Mouse (Mus musculus): Measurements from ENCODE around the gene Atl1. TPM values are rescaled to one million over a fixed set of nuclear protein-coding genes. Genes with fewer than 3 reads are reported as not detected.

The Atl1 gene
- polyA plus RNA-seq (2015; fragmentation: Nextera tagmentation; extraction: Ambion mirVana) = 1.4 and 1.5 TPM in 2 replicates

DNA sequence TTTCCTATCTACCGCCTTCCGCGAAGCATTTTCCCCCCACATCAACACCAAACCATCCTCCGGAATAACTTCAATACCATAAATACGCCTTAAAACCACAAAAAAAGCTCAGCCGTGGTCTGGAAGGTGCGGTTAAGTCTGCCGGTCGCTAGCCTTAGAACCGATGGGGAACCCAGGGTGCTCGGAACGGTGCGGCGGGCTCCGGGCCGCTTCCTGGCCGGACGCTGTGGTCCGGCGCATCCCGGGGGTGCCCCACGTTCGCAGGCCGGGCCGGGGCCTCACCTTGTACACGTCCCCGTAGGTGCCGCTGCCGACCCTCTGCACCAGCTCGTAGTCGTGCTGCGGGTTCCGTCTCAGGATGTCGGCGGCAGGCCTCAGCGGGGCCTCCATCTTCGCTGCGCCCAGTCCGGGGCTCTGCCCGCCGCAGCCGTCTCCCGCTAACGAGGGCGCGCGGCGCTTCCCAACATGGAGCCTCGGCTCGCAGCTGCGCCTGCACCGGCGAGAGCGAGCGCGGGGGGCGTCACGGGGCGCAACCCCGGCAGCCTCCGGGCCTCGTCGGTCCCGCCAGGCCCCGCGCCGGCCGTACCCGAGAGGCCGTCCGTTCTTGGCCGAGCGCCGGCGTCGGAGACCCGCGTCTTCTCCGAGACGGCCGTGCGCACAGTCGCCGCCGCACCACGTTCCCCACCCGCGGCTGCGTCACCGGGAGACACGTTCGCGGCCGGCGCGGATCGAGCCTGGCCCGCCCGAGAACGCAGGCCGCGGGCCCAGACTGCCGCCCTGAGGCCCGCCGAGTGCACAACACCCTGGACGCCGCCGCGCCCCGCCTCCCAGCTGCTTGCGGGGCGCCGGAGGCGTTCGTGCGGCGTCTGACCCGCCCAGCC lies at the start of gene Atl1, which contains the start of gene Map4k5:
Gene Atl1, plus strand, starts transcription at position 244 of the 881 bp plus-strand sequence.
Gene Map4k5, minus strand, starts transcription at position 830 of the 881 bp plus-strand sequence.
- H3K36me3 ChIP-seq = peaks cover 9% of the 10 kb centered on the region
- peak within 1 kb of the TSS; percentile 96 for H3K27ac ChIP-seq
- H3K9ac ChIP-seq = peak within 1 kb of the TSS; percentile 98
- peak; percentile 96 for ATAC-seq (ENCODE audit: low read depth)
- peak within 1 kb of the TSS; percentile 92 for H3K4me2 ChIP-seq
- WGBS (ENCODE audit: insufficient replicate concordance) = under 1% methylated on average over 116 of the region's 118 CpGs
- peak; percentile 87 for DNase-seq
- peaks cover 44% of the 10 kb centered on the region for H3K4me1 ChIP-seq (replicated peaks)
- peak within 1 kb of the TSS; percentile 95 for H3K4me3 ChIP-seq (replicated peaks)
- H3K9me3 ChIP-seq (replicated peaks) = no peaks in the 10 kb centered on the region
- no peaks in the 10 kb centered on the region for H3K27me3 ChIP-seq

DNA sequence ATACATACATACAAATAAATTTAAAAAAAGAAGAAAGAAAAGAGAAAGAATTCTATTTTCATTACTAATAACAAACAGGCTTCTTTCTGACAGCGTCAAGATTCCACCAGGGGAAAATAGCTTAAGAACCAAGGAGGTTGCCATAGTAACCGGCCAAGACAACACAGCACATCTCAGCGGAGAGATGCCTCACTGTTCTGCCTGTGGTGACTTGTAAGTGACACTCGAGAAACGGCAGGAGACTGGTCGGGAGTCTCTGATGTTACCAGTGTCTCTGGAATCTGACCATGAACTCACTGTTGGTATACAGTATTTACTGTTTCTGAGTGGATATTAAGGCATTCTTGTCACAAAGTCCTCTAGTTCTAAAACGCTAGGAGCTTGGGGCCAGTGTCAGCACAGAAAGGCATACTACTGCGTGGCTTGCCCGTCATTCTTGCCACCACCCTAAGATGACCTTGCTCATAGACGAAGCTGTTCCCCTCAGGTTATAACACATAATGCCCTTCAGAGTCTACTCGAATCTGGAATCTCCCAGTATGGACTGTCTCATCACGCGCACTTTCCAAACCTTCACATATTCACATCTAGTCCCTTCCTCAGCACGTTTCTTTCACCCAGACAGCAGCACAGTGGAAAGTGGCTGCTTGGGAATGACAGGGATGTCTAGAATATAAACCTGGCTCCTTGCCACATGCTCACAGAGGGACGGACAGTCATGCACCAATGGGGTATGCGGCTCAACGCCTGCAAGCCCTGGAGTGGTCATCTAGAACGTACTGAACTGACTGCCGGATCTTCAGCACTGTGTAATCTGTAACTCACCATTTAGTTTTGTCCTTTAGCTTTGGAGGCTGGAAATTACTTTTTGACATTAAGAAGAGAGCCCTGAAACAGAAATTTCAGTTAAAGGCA lies 48.6 kb upstream of the Atl1 start:
- H3K9ac ChIP-seq = no peak overlapping the region
- no peaks in the 10 kb centered on the region for H3K9me3 ChIP-seq (replicated peaks)
- DNase-seq = no peak
- no peaks in the 10 kb centered on the region for H3K27me3 ChIP-seq
- H3K36me3 ChIP-seq = peaks cover 82% of the 10 kb centered on the region
- no peak overlapping the region for H3K27ac ChIP-seq
- no peak for ATAC-seq (ENCODE audit: low read depth)
- WGBS (ENCODE audit: insufficient replicate concordance) = 87% methylated on average over 19 of the region's 19 CpGs
- H3K4me2 ChIP-seq = no peak overlapping the region
- H3K4me3 ChIP-seq (replicated peaks) = no peak overlapping the region
- peaks cover 9% of the 10 kb centered on the region for H3K4me1 ChIP-seq (replicated peaks)

DNA sequence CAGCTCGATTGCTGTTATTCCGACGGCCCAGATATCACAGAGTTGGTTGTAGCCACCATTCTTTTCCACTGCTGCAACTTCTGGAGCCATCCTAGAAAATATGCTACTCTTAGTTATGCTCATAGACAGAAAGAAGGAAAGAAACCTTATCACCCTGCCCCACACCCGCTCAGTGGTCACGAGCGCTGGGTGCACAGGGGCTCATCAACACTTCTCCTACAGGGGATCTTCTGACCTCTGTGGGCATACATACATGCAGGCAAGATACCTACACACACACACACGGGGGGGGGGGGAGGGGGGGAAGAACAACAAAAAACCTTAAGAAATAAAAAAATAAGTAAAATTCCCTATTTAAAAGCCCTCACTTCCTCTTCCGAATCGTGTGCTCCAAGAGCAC lies 46.7 kb upstream of the Atl1 start:
- H3K27me3 ChIP-seq = no peaks in the 10 kb centered on the region
- H3K36me3 ChIP-seq = peaks cover 75% of the 10 kb centered on the region
- ATAC-seq (ENCODE audit: low read depth) = peak; percentile 66
- H3K4me3 ChIP-seq (replicated peaks) = no peak overlapping the region
- no peaks in the 10 kb centered on the region for H3K9me3 ChIP-seq (replicated peaks)
- H3K4me2 ChIP-seq = no peak overlapping the region
- 64% methylated on average over 9 of the region's 9 CpGs for WGBS (ENCODE audit: insufficient replicate concordance)
- no peak overlapping the region for H3K27ac ChIP-seq
- no peak overlapping the region for H3K9ac ChIP-seq
- peaks cover 9% of the 10 kb centered on the region for H3K4me1 ChIP-seq (replicated peaks)
- peak; percentile 15 for DNase-seq

DNA sequence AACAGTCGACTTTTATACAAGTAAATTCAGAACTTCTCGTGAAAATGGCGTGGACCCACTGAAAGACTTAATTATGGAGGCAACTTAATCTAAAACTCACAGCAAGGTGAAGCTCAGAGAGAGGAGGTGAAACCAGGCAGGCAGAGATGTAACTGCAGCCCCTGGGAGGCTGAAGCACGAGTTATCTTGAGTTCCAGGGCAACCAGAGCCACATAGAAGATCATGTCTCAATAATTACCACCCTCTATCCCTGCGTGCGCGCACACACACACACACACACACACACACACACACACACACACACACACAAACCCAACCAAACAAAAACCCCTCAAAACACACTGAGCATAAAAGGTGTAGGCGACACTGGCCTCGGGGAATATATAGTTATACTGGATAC lies 45.9 kb upstream of the Atl1 start:
- no peak overlapping the region for H3K27ac ChIP-seq
- H3K9me3 ChIP-seq (replicated peaks) = no peaks in the 10 kb centered on the region
- no peak overlapping the region for H3K4me2 ChIP-seq
- no peaks in the 10 kb centered on the region for H3K27me3 ChIP-seq
- DNase-seq (no peak), ATAC-seq (ENCODE audit: low read depth) (0 out of 2 replicates have a peak, but pooled peaks have one; percentile 36)
- WGBS (ENCODE audit: insufficient replicate concordance) = 69% methylated on average over 9 of the region's 9 CpGs
- H3K4me1 ChIP-seq (replicated peaks) = peaks cover 9% of the 10 kb centered on the region
- peaks cover 77% of the 10 kb centered on the region for H3K36me3 ChIP-seq
- H3K9ac ChIP-seq = no peak overlapping the region
- H3K4me3 ChIP-seq (replicated peaks) = no peak overlapping the region

DNA sequence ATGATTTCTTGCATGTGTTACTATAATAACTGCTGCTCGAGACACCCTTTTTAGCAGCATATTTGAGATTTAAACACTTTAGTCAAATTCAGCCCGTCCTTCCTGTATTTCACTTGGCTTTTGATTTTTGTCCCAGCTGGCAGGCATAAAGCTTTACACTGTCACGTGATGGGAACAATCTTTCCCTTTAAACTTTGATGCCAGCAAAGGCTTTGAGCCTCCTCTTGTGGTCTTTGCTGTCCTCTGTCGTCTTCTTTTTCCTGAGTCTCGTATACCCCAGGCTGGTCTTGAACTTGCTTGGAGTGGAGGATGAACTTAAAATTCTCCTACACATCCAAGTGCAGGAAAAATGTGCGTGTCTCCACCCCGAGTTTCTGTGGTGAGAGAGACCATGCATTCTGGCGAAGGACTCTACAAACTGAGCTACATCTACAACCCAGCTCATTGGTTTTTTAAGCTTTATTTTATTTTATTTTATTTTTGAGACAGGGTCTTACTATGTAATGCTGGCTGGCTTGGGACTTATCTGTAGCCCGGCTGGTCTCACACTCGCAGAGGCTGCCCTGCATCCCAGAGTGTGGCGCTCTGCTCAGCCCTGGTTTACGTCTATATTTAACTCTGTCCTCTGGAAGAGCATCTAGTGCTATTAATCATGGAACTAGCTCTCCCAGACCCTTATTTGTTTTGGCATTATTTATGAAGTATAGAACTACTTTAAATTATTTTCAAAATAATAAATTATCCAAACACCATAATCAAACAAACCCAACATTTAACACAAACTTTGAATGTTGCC lies 44.1 kb upstream of the Atl1 start:
- no peak for ATAC-seq (ENCODE audit: low read depth)
- Histone ChIP-seq H3K4me2 (no peak overlapping the region), H3K27ac (no peak overlapping the region), H3K4me1 (replicated peaks) (peaks cover 10% of the 10 kb centered on the region), H3K36me3 (peaks cover 80% of the 10 kb centered on the region), H3K4me3 (replicated peaks) (no peak overlapping the region), H3K27me3 (no peaks in the 10 kb centered on the region), H3K9ac (no peak overlapping the region), H3K9me3 (replicated peaks) (no peaks in the 10 kb centered on the region)
- whole genome bisulfite sequencing (ENCODE audit: insufficient replicate concordance) = 85% methylated on average over 12 of the region's 12 CpGs
- DNase-seq = no peak

DNA sequence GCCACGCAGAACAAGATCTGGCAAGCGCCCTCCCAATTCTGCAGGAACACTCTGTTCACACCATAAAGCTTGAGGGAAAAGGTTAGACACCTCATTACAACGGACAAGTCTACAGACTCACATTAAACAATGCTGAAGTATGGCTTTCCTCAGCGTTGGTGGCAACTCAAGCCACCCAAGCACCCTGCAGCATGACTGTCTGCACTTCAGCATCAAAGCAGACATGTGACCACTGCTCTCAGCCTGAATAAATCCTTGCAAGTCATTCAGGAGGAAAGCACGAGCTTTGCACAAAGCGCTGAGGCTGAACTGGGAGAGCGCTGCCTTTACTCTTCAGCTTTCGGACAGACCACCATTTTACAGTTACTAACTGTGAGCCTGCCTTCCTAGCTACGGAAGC lies 40.1 kb upstream of the Atl1 start:
- H3K4me2 ChIP-seq = no peak overlapping the region
- H3K9ac ChIP-seq = no peak overlapping the region
- ATAC-seq (ENCODE audit: low read depth) (no peak), DNase-seq (no peak)
- H3K27me3 ChIP-seq = no peaks in the 10 kb centered on the region
- no peak overlapping the region for H3K27ac ChIP-seq
- peaks cover 62% of the 10 kb centered on the region for H3K36me3 ChIP-seq
- WGBS (ENCODE audit: insufficient replicate concordance) = 94% methylated on average over 9 of the region's 9 CpGs
- no peaks in the 10 kb centered on the region for H3K9me3 ChIP-seq (replicated peaks)
- H3K4me1 ChIP-seq (replicated peaks) = peaks cover 18% of the 10 kb centered on the region
- no peak overlapping the region for H3K4me3 ChIP-seq (replicated peaks)

DNA sequence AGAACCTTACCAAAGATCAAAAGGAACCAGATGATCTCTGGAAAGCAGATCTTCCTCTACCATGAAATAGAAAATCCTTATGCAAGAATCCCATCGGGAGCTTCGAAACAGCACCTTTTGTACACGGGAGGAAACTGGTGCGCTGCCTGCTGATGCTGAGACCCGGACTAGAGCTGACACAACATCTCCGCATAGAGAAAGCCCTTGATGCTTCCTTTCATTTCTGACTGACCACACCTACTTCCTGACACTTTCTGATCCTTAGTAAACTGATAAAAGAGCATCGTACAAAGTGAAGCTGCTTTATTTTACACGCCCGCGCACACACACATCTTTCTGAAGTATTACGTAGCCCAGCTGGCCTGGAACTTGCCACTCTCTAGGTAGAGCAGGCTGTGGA lies 39.0 kb upstream of the Atl1 start:
- H3K36me3 ChIP-seq = peaks cover 52% of the 10 kb centered on the region

DNA sequence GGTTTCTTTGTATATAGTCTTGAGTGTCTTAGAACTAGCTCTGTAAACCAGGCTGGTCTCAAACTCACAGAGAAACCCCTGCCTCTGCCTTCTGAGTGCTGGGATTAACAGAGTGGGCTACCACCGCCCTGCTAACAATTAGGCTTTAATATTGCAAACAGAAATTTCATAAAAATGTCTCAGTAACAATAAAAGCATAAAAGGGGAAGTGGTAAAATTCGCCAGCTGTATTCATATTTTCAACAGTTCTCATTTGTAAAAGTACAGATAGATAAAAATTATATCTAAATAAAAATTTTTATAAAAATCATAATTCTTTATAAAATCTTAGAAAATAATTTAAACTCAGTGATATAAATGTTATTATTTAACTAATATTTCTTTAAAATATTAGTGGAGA lies 38.5 kb upstream of the Atl1 start:
- Histone ChIP-seq H3K9ac (no peak overlapping the region; the same call in 1 of the 2 replicates), H3K36me3 (peaks cover 48% of the 10 kb centered on the region), H3K4me3 (replicated peaks) (no peak overlapping the region), H3K4me1 (replicated peaks) (peaks cover 35% of the 10 kb centered on the region), H3K4me2 (no peak overlapping the region), H3K9me3 (replicated peaks) (no peaks in the 10 kb centered on the region), H3K27me3 (no peaks in the 10 kb centered on the region), H3K27ac (no peak overlapping the region)
- no peak for ATAC-seq (ENCODE audit: low read depth)
- 77% methylated on average over 2 of the region's 2 CpGs for WGBS (ENCODE audit: insufficient replicate concordance)
- no peak for DNase-seq

More for the DNA sequence above, 39.0 kb upstream of the Atl1 start:
- Histone ChIP-seq H3K4me1 (replicated peaks) (peaks cover 29% of the 10 kb centered on the region), H3K4me2 (no peak overlapping the region), H3K9me3 (replicated peaks) (no peaks in the 10 kb centered on the region), H3K27ac (no peak overlapping the region), H3K9ac (no peak overlapping the region; the same call in 1 of the 2 replicates), H3K27me3 (no peaks in the 10 kb centered on the region), H3K4me3 (replicated peaks) (no peak overlapping the region)
- DNase-seq (no peak), ATAC-seq (ENCODE audit: low read depth) (no peak)
- WGBS (ENCODE audit: insufficient replicate concordance) = 59% methylated on average over 11 of the region's 11 CpGs

DNA sequence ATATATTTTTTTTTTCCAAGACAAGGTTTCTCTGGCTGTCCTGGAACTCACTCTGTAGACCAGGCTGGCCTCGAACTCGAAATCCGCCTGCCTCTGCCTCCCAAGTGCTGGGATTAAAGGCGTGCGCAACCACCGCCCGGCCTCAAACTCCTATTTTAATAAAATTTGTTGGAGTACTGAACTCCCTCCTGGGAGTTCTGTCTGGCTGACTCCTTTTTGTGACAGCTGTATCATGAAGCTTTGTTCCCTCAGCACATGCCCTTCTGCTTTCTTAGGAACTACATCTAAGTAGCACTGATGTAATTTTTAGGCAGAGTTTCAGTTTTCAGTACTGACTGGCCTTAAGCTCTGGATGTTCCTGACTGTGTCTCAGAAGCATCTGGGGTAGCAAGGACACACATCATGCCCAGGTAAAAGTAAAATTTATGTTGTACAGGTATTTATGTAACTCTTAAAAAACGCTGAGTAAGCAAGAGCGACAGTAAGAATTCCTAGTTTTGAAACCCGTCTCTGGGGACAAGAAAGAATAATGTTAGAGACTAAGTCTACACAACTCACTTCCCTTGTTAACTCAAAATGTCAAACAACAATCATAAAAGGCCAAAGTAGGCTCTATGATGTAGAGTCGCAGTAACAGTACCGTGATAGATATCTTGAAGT lies 36.6 kb upstream of the Atl1 start:
- WGBS (ENCODE audit: insufficient replicate concordance) = 94% methylated on average over 12 of the region's 12 CpGs

DNA sequence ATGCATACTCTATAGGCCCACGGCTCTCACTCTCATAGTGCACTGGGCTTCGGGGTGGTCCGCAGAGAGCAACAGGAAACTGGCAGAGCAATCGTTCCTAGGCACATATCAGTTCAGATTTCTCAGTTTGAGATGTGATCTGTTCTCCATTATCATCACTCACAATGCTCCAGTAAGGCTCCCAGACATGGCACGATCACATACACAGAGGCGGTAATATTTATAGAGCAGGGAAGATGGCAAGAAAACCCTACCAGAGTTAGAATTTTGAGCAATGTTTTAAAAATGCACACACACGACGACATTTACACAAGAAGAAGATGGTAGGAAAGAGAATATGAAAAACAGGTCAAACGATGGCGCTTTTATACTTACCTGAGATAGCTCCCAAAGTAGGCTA lies 36.0 kb upstream of the Atl1 start:
- H3K4me2 ChIP-seq = no peak overlapping the region
- no peaks in the 10 kb centered on the region for H3K27me3 ChIP-seq
- DNase-seq (no peak), ATAC-seq (ENCODE audit: low read depth) (no peak)
- H3K9me3 ChIP-seq (replicated peaks) = no peaks in the 10 kb centered on the region
- no peak overlapping the region for H3K27ac ChIP-seq
- H3K36me3 ChIP-seq = peaks cover 33% of the 10 kb centered on the region
- H3K4me3 ChIP-seq (replicated peaks) = no peak overlapping the region
- H3K4me1 ChIP-seq (replicated peaks) = peaks cover 44% of the 10 kb centered on the region
- 91% methylated on average over 10 of the region's 10 CpGs for WGBS (ENCODE audit: insufficient replicate concordance)
- no peak overlapping the region for H3K9ac ChIP-seq

More for the DNA sequence above, 36.6 kb upstream of the Atl1 start:
- Histone ChIP-seq H3K9me3 (replicated peaks) (no peaks in the 10 kb centered on the region), H3K36me3 (peaks cover 38% of the 10 kb centered on the region), H3K4me3 (replicated peaks) (no peak overlapping the region), H3K4me1 (replicated peaks) (peaks cover 44% of the 10 kb centered on the region), H3K4me2 (no peak overlapping the region), H3K27ac (no peak overlapping the region), H3K9ac (no peak overlapping the region), H3K27me3 (no peaks in the 10 kb centered on the region)
- no peak for DNase-seq
- no peak for ATAC-seq (ENCODE audit: low read depth)

Data from liver, embryonic 13.5 days (tissue).